Mouse (Mus musculus) forebrain, postnatal 0 days (tissue): ENCODE measurements at regions not wholly inside any gene's neighbourhood (a gene's known extent, or its start where the extent isn't known, plus 50 kb on each side); places are given as distances from the start of the nearest gene placed in this dataset.

Experiments used
- ATAC-seq: fragments of 200-750 bp; cut with Nextera tagmentation; 2 replicates; pipeline ENCODE4 v1.8.0; 2017; ENCODE audit warnings: mild to moderate bottlenecking, moderate library complexity
- DNase-seq: peaks from one replicate; pipeline ENCODE4 v3.0.0-alpha.2; 2015
- H3K27ac ChIP-seq: fragments of 300-500 bp; sonication (generic); 2 replicates; pipeline ENCODE4 v1.5.1; 2014; ENCODE audit warnings: low read depth, mild to moderate bottlenecking, antibody characterized with exemption, low read length, moderate library complexity, mixed read lengths
- H3K27me3 ChIP-seq: fragments of 300-500 bp; sonication (generic); 2 replicates; pipeline ENCODE4 v1.6.1; 2014; ENCODE audit warnings: mild to moderate bottlenecking, low read length, mixed read lengths; ENCODE audit not compliant: insufficient read depth
- H3K36me3 ChIP-seq: fragments of 300-500 bp; sonication (generic); 2 replicates; pipeline ENCODE4 v1.6.1; 2014; ENCODE audit warnings: mild to moderate bottlenecking, moderate library complexity; ENCODE audit not compliant: insufficient read depth
- H3K4me1 ChIP-seq: fragments of 300-500 bp; sonication (generic); 2 replicates; pipeline ENCODE4 v1.6.1; 2014; ENCODE audit warnings: antibody characterized with exemption; ENCODE audit not compliant: insufficient read depth
- H3K4me2 ChIP-seq: fragments of 300-500 bp; sonication (generic); 2 replicates; pipeline ENCODE4 v1.6.1; 2014; ENCODE audit warnings: low read depth, mild to moderate bottlenecking, moderate library complexity
- H3K4me3 ChIP-seq: fragments of 300-500 bp; sonication (generic); 2 replicates; pipeline ENCODE4 v1.5.1; 2014; ENCODE audit warnings: low read depth, low read length, mixed read lengths
- H3K9ac ChIP-seq: fragments of 300-500 bp; sonication (generic); 2 replicates; pipeline ENCODE4 v1.6.1; 2014; ENCODE audit warnings: mild to moderate bottlenecking
- H3K9me3 ChIP-seq: fragments of 300-500 bp; sonication (generic); 2 replicates; pipeline ENCODE4 v1.6.1; 2016; ENCODE audit warnings: low read length
- CTCF ChIP-seq: sonication (generic); IDR thresholded peaks from 2 replicates; pipeline ENCODE4 v1.5.1; 2016; ENCODE audit warnings: antibody characterized with exemption, control low read depth, low read depth
- WGBS: fragments of 180-500 bp; shearing (Covaris S2); extraction: QIAGEN DNeasy Blood & Tissue Kit; methylation state at CpG from one replicate; pipeline ENCODE4 v1.1.7; 2014; 5-methylcytosine and 5-hydroxymethylcytosine counted together

GRCm38 (mm10) chr4:70160525-70161224, 249.6 kb downstream of the Cdk5rap2 start:
- WGBS, result 85% methylated on average over 1 of the region's 1 CpGs
- no peaks in the 10 kb centered on the region for H3K36me3 ChIP-seq
- H3K9me3 ChIP-seq, result no peaks in the 10 kb centered on the region
- H3K27ac ChIP-seq, result no peak overlapping the region
- no peaks in the 10 kb centered on the region for H3K4me1 ChIP-seq
- H3K4me3 ChIP-seq, result no peak overlapping the region
- H3K27me3 ChIP-seq, result no peaks in the 10 kb centered on the region
- ATAC-seq (no peak), DNase-seq (no peak)
- no peak for TF ChIP-seq CTCF
- H3K9ac ChIP-seq, result no peak overlapping the region
- H3K4me2 ChIP-seq, result no peak overlapping the region

DNA sequence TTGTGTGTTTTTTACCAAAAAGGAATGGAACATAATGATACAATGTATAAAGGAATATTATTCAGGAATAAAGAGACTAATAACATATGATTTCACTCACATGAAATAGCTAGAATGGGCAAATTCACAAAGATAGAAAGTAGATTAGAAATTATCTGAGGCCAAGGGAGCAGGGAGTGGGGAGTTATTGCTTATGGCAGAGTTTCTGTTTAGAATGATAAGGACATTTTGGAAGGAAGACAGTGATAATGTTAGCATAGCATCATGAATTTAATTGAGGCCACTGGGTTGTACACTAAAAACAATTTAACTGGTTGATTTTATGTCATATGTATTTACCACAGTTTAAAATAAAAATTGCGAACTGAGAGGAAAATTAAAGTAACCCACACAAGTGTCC, 250.2 kb downstream of the Cdk5rap2 start:
- no peaks in the 10 kb centered on the region for H3K36me3 ChIP-seq
- H3K4me2 ChIP-seq, result no peak overlapping the region
- ATAC-seq, result no peak
- no peak overlapping the region for H3K27ac ChIP-seq
- DNase-seq, result no peak
- H3K27me3 ChIP-seq, result no peaks in the 10 kb centered on the region
- H3K4me3 ChIP-seq, result no peak overlapping the region
- H3K9me3 ChIP-seq, result no peaks in the 10 kb centered on the region
- no peak for TF ChIP-seq CTCF
- 96% methylated on average over 1 of the region's 1 CpGs for WGBS
- no peak overlapping the region for H3K9ac ChIP-seq
- no peaks in the 10 kb centered on the region for H3K4me1 ChIP-seq

DNA sequence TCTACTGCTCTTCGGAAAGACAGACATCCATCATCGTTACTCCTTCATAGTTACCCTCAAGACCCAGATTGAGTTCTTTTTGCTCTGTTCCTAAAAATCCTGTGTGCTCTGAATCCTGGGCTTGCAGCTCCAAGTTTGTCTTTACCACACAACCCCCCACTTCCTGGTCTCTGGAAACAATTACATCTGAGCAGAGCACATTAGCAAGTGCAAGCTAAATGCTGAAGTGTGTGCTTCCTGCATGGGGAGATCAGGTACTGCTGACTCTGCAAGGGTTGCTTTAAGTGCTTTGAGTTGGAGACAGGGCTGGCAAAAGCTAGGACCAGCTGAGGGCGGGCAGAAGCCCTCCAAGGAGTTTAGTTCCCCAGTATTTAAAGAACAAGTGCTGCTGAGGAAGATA, 257.1 kb downstream of the Cdk5rap2 start:
- H3K9me3 ChIP-seq, result no peaks in the 10 kb centered on the region
- no peak overlapping the region for H3K4me3 ChIP-seq
- no peak for ATAC-seq
- no peak for TF ChIP-seq CTCF
- no peaks in the 10 kb centered on the region for H3K27me3 ChIP-seq
- H3K9ac ChIP-seq, result no peak overlapping the region
- 82% methylated on average over 3 of the region's 3 CpGs for WGBS
- H3K36me3 ChIP-seq, result no peaks in the 10 kb centered on the region
- H3K27ac ChIP-seq, result no peak overlapping the region
- no peak overlapping the region for H3K4me2 ChIP-seq
- no peaks in the 10 kb centered on the region for H3K4me1 ChIP-seq
- DNase-seq, result no peak

GRCm38 (mm10) chr4:70109011-70109410, 301.2 kb downstream of the Cdk5rap2 start:
- Histone ChIP-seq H3K4me3 (no peak overlapping the region), H3K9me3 (no peaks in the 10 kb centered on the region), H3K4me2 (no peak overlapping the region), H3K27me3 (no peaks in the 10 kb centered on the region), H3K36me3 (no peaks in the 10 kb centered on the region), H3K27ac (no peak overlapping the region), H3K4me1 (no peaks in the 10 kb centered on the region), H3K9ac (no peak overlapping the region)
- ATAC-seq (no peak), DNase-seq (no peak)
- TF ChIP-seq CTCF, result no peak

DNA sequence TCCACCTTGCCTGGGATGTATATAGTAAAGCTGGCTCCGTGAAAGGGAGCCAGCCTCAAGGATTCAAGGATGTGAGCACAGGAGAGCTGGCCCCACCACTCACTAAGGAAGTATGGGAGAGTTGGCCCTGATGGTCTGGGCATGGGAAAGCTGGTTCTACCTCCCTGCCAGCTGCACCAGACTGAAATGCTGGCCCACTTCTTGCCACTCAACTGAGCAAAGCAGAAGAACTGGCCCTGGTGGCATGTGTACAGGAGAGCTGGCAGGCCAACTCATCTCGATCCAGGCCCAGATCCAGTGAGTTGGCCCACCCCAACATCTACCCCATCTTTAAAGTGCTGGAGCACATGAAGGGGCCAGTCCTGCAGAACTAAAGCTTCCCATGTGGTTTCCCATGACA, 304.5 kb downstream of the Cdk5rap2 start:
- Histone ChIP-seq H3K9ac (no peak overlapping the region), H3K4me1 (no peaks in the 10 kb centered on the region), H3K9me3 (no peaks in the 10 kb centered on the region), H3K4me2 (no peak overlapping the region), H3K27ac (no peak overlapping the region), H3K4me3 (no peak overlapping the region), H3K36me3 (no peaks in the 10 kb centered on the region), H3K27me3 (no peaks in the 10 kb centered on the region)
- no peak for ATAC-seq
- WGBS, result 72% methylated on average over 2 of the region's 2 CpGs
- DNase-seq, result no peak
- TF ChIP-seq CTCF, result no peak

DNA sequence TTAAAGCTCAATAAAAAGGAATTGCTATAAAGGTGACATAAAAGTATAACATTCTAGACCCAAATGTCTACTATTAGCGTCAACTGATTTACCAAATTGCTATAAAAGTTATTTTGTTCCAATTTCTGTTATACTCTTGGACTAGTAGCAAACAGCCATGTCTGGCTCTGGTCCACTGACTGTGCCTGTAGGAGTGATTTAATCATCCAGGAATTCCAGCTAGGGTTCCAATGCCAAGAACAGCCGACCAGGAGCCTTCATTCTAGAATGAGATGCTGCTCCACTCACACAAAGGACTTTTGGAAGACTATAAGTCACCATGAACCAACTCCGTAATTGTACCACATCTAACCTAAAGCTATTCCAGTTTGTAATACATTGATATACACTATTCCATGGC, 312.9 kb downstream of the Cdk5rap2 start:
- no peak for DNase-seq
- no peak for ATAC-seq
- Histone ChIP-seq H3K27ac (no peak overlapping the region), H3K36me3 (no peaks in the 10 kb centered on the region), H3K9ac (no peak overlapping the region), H3K4me3 (no peak overlapping the region), H3K9me3 (no peaks in the 10 kb centered on the region), H3K27me3 (no peaks in the 10 kb centered on the region), H3K4me1 (no peaks in the 10 kb centered on the region), H3K4me2 (no peak overlapping the region)
- TF ChIP-seq CTCF, result no peak
- 62% methylated on average over 3 of the region's 3 CpGs for WGBS

GRCm38 (mm10) chr4:70078206-70078605, 332.0 kb downstream of the Cdk5rap2 start:
- H3K4me2 ChIP-seq, result no peak overlapping the region
- H3K9ac ChIP-seq, result no peak overlapping the region
- no peaks in the 10 kb centered on the region for H3K4me1 ChIP-seq
- DNase-seq (no peak), ATAC-seq (no peak)
- no peak overlapping the region for H3K27ac ChIP-seq
- H3K36me3 ChIP-seq, result no peaks in the 10 kb centered on the region
- no peaks in the 10 kb centered on the region for H3K9me3 ChIP-seq
- no peaks in the 10 kb centered on the region for H3K27me3 ChIP-seq
- no peak overlapping the region for H3K4me3 ChIP-seq
- no peak for TF ChIP-seq CTCF
